Mouse (Mus musculus): ENCODE measurements around the gene Fut11. TPM values are rescaled to one million over a fixed set of nuclear protein-coding genes. Genes with fewer than 3 reads are reported as not detected.

Fut11 gene
- polyA plus RNA-seq, 1 experiment from 2014 or later = 29.3 TPM

DNA sequence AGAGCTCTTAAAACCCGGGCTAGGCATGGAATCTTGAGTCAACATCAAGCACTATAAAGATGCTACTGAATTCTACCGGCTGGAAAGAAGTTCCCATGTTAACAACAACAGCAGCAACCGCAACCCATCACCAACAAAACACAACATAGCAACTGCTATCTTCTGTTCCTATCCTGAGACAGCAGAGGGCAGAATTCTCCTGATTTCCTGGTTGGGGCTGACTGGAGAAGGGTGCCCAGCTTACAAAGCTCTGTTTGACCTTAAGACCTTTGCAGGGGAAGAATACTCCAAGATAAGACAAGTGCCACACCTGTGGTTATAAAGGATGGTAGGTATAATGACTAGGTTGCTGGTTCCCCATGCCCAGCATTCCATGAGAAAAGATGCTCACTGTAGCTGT lies 52.2 kb downstream of the Fut11 start:
- H3K27me3 ChIP-seq = no peaks in the 10 kb centered on the region
- no peak overlapping the region for H3K4me3 ChIP-seq
- no peak for ATAC-seq (ENCODE audit: low FRiP score)
- peaks cover 46% of the 10 kb centered on the region for H3K36me3 ChIP-seq
- 89% methylated on average over 3 of the region's 3 CpGs for WGBS
- no peak overlapping the region for H3K4me2 ChIP-seq
- no peak overlapping the region for H3K9ac ChIP-seq
- 0 out of 2 replicates have a peak, but pooled peaks cover 2% of the 10 kb centered on the region for H3K4me1 ChIP-seq (replicated peaks)
- no peaks in the 10 kb centered on the region for H3K9me3 ChIP-seq
- no peak overlapping the region for H3K27ac ChIP-seq

GRCm38 (mm10) chr14:20748388-20748787 lies 53.6 kb downstream of the Fut11 start:
- Histone ChIP-seq H3K4me1 (replicated peaks) (0 out of 2 replicates have a peak, but pooled peaks cover 2% of the 10 kb centered on the region), H3K9ac (no peak overlapping the region), H3K4me3 (no peak overlapping the region), H3K27me3 (no peaks in the 10 kb centered on the region), H3K9me3 (no peaks in the 10 kb centered on the region), H3K4me2 (no peak overlapping the region), H3K36me3 (peaks cover 43% of the 10 kb centered on the region), H3K27ac (no peak overlapping the region)
- 72% methylated on average over 4 of the region's 4 CpGs for WGBS
- ATAC-seq (ENCODE audit: low FRiP score) = no peak

- no peak overlapping the region for H3K4me2 ChIP-seq
- 0 out of 2 replicates have a peak, but pooled peaks cover 2% of the 10 kb centered on the region for H3K4me1 ChIP-seq (replicated peaks)
- no peak overlapping the region for H3K9ac ChIP-seq
- WGBS = 94% methylated on average over 4 of the region's 4 CpGs
- no peak overlapping the region for H3K27ac ChIP-seq
- no peaks in the 10 kb centered on the region for H3K9me3 ChIP-seq
- no peak for ATAC-seq (ENCODE audit: low FRiP score)
- H3K36me3 ChIP-seq = peaks cover 43% of the 10 kb centered on the region
- no peaks in the 10 kb centered on the region for H3K27me3 ChIP-seq
- H3K4me3 ChIP-seq = no peak overlapping the region
Observed at GRCm38 (mm10) chr14:20749494-20750051, 54.8 kb downstream of the Fut11 start.

DNA sequence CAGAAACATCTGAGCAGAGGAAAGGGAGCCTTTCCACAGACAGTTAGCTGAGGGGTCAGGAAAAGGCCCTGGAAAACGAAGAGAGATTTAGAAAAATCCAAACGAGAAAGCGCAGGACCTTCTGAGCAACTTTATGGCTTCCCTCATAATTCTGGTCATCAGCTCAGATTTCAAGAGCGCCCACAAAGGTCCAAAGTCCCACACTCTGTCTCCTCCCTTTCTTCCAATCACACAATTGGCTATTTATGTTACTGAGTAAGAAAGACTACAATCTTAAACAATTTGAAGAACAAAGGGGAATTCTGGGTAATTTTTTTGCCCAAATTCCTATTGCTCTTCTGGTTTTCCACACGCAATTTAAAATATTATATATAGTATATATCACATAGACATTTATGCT lies 55.7 kb downstream of the Fut11 start:
- H3K27ac ChIP-seq = no peak overlapping the region
- H3K4me2 ChIP-seq = no peak overlapping the region
- H3K9me3 ChIP-seq = no peaks in the 10 kb centered on the region
- no peak overlapping the region for H3K4me3 ChIP-seq
- 0 out of 2 replicates have a peak, but pooled peaks cover 2% of the 10 kb centered on the region for H3K4me1 ChIP-seq (replicated peaks)
- no peak overlapping the region for H3K9ac ChIP-seq
- H3K27me3 ChIP-seq = no peaks in the 10 kb centered on the region
- 92% methylated on average over 5 of the region's 5 CpGs for WGBS
- H3K36me3 ChIP-seq = peaks cover 43% of the 10 kb centered on the region
- ATAC-seq (ENCODE audit: low FRiP score) = no peak

Small RNA genes within 50 kb of the gene (microRNA-seq; reads per million reads assigned to microRNA genes)
- gene Mir6946 = 1.4 reads per million

Other genes with a start within 250 kb of the Fut11 start
- 1.0 and 2.2 TPM in 2 replicates for gene Cfap70, start 242.7 kb upstream of the Fut11 start, polyA plus RNA-seq (2015; fragmentation: Nextera tagmentation; extraction: Ambion mirVana)
- gene Anxa7, start 214.8 kb upstream of the Fut11 start, polyA plus RNA-seq (2015; fragmentation: Nextera tagmentation; extraction: Ambion mirVana) = 11.7 and 13.2 TPM in 2 replicates
- 0.41 and 0.82 TPM in 2 replicates for gene Mss51, start 198.1 kb upstream of the Fut11 start, polyA plus RNA-seq (2015; fragmentation: Nextera tagmentation; extraction: Ambion mirVana)
- gene Ppp3cb, start 148.4 kb upstream of the Fut11 start, polyA plus RNA-seq (2015; fragmentation: Nextera tagmentation; extraction: Ambion mirVana) = 81.1 and 86.1 TPM in 2 replicates
- gene Usp54, start 53.9 kb upstream of the Fut11 start, polyA plus RNA-seq (2015; fragmentation: Nextera tagmentation; extraction: Ambion mirVana) = 9.3 and 12.1 TPM in 2 replicates
- gene Myoz1, start 38.4 kb upstream of the Fut11 start, polyA plus RNA-seq (2015; fragmentation: Nextera tagmentation; extraction: Ambion mirVana) = 0.30 TPM in 1 of 2 replicates, not detected in the other
- gene Synpo2l, start 26.6 kb upstream of the Fut11 start, polyA plus RNA-seq (2015; fragmentation: Nextera tagmentation; extraction: Ambion mirVana) = 0.23 and 0.30 TPM in 2 replicates
- 89.8 and 90.0 TPM in 2 replicates for gene Sec24c, start 20.7 kb upstream of the Fut11 start, polyA plus RNA-seq (2015; fragmentation: Nextera tagmentation; extraction: Ambion mirVana)
- 200 and 204 TPM in 2 replicates for gene Chchd1, start 8.0 kb downstream of the Fut11 start, polyA plus RNA-seq (2015; fragmentation: Nextera tagmentation; extraction: Ambion mirVana)
- 45.3 and 46.2 TPM in 2 replicates for gene Zswim8, start 12.6 kb downstream of the Fut11 start, polyA plus RNA-seq (2015; fragmentation: Nextera tagmentation; extraction: Ambion mirVana)
- gene Ndst2, start 39.6 kb downstream of the Fut11 start, polyA plus RNA-seq (2015; fragmentation: Nextera tagmentation; extraction: Ambion mirVana) = 16.7 and 19.1 TPM in 2 replicates
- 116 and 131 TPM in 2 replicates for gene Camk2g, start 99.1 kb downstream of the Fut11 start, polyA plus RNA-seq (2015; fragmentation: Nextera tagmentation; extraction: Ambion mirVana)
- gene Plau, start 141.7 kb downstream of the Fut11 start, polyA plus RNA-seq (2015; fragmentation: Nextera tagmentation; extraction: Ambion mirVana) = 0.40 and 0.45 TPM in 2 replicates
- gene Vcl, start 234.4 kb downstream of the Fut11 start, polyA plus RNA-seq (2015; fragmentation: Nextera tagmentation; extraction: Ambion mirVana) = 15.4 and 17.0 TPM in 2 replicates

Data from hindbrain, embryonic 13.5 days (tissue).